Mouse (Mus musculus) liver, embryonic 11.5 days (tissue): ENCODE results near the gene Barx1. TPM values are rescaled to one million over a fixed set of nuclear protein-coding genes. Genes with fewer than 3 reads are reported as not detected.

Source experiments
- ATAC-seq: fragments of 200-750 bp; cut with Nextera tagmentation; replicated peaks from 2 replicates; pipeline ENCODE4 v1.8.0; 2017; ENCODE audit warnings: moderate number of reproducible peaks, mild to moderate bottlenecking, moderate TSS enrichment, moderate library complexity; ENCODE audit not compliant: low FRiP score
- DNase-seq: peaks from one replicate; pipeline ENCODE4 v3.0.0-alpha.2; 2017; ENCODE audit warnings: low spot score
- H3K27ac ChIP-seq: fragments of 300-500 bp; sonication (generic); 2 replicates; pipeline ENCODE4 v1.5.1; 2014; ENCODE audit warnings: mild to moderate bottlenecking, low read depth, low read length, control low read depth
- H3K27me3 ChIP-seq: fragments of 300-500 bp; sonication (generic); replicated peaks from 2 replicates; pipeline ENCODE4 v1.6.1; 2014; ENCODE audit warnings: low read length, mixed read lengths; ENCODE audit not compliant: control insufficient read depth, insufficient read depth
- H3K36me3 ChIP-seq: fragments of 300-500 bp; sonication (generic); 2 replicates; pipeline ENCODE4 v1.6.1; 2014; ENCODE audit warnings: mild to moderate bottlenecking, low read length, moderate library complexity, mixed read lengths; ENCODE audit not compliant: control insufficient read depth, insufficient read depth
- H3K4me1 ChIP-seq: fragments of 300-500 bp; sonication (generic); replicated peaks from 2 replicates; pipeline ENCODE4 v1.6.1; 2014; ENCODE audit warnings: low read length, mixed read lengths; ENCODE audit not compliant: control insufficient read depth, insufficient read depth
- H3K4me2 ChIP-seq: fragments of 300-500 bp; sonication (generic); 2 replicates; pipeline ENCODE4 v1.6.1; 2014; ENCODE audit warnings: mild to moderate bottlenecking, control low read depth, moderate library complexity
- H3K4me3 ChIP-seq: fragments of 300-500 bp; sonication (generic); 2 replicates; pipeline ENCODE4 v1.5.1; 2014; ENCODE audit warnings: low read depth, low read length, control low read depth
- H3K9ac ChIP-seq: fragments of 300-500 bp; sonication (generic); 2 replicates; pipeline ENCODE4 v1.6.1; 2014; ENCODE audit warnings: low read depth, low read length, control low read depth
- H3K9me3 ChIP-seq: fragments of 300-500 bp; sonication (generic); 2 replicates; pipeline ENCODE4 v1.6.1; 2016; ENCODE audit warnings: low read length, inconsistent platforms, mixed read lengths; ENCODE audit not compliant: control insufficient read depth
- WGBS: fragments of 180-500 bp; shearing (Covaris S2); extraction: QIAGEN DNeasy Blood & Tissue Kit; methylation state at CpG from one replicate; pipeline ENCODE4 v1.1.7; 2014; 5-methylcytosine and 5-hydroxymethylcytosine counted together
- polyA plus RNA-seq: library from polyadenylated mRNA; unstranded; fragments of >200 nt; fragmentation: Nextera tagmentation; extraction: Ambion mirVana; gene quantifications from 2 replicates; pipeline ENCODE4 v1.2.1, GENCODE M21; 2014

Gene Barx1
- polyA plus RNA-seq, 1 experiment from 2014 or later: 21.2 TPM

GRCm38 (mm10) chr13:48657791-48658190 is 5.0 kb upstream of the Barx1 start:
- no peak for DNase-seq
- ATAC-seq: no peak

GRCm38 (mm10) chr13:48658588-48659253 is 4.1 kb upstream of the Barx1 start:
- ATAC-seq: no peak
- H3K4me1 ChIP-seq: no peaks in the 10 kb centered on the region
- 2% methylated on average over 33 of the region's 33 CpGs for WGBS
- H3K27ac ChIP-seq: no peak overlapping the region
- H3K9me3 ChIP-seq: no peaks in the 10 kb centered on the region
- no peak overlapping the region for H3K9ac ChIP-seq
- no peak for DNase-seq
- peaks cover 92% of the 10 kb centered on the region for H3K27me3 ChIP-seq
- H3K36me3 ChIP-seq: no peaks in the 10 kb centered on the region
- peak overlapping the region; percentile 20; the same call in 1 of the 2 replicates for H3K4me3 ChIP-seq
- peak overlapping the region; percentile 48 for H3K4me2 ChIP-seq

More at GRCm38 (mm10) chr13:48657791-48658190, 5.0 kb upstream of the Barx1 start:
- Histone ChIP-seq H3K4me1 (no peaks in the 10 kb centered on the region), H3K9me3 (no peaks in the 10 kb centered on the region), H3K36me3 (no peaks in the 10 kb centered on the region), H3K4me2 (no peak overlapping the region), H3K27ac (no peak overlapping the region), H3K27me3 (peaks cover 90% of the 10 kb centered on the region), H3K9ac (no peak overlapping the region), H3K4me3 (no peak overlapping the region)
- 5% methylated on average over 9 of the region's 9 CpGs for WGBS

GRCm38 (mm10) chr13:48659254-48660220 is 3.3 kb upstream of the Barx1 start:
- Histone ChIP-seq H3K27me3 (peaks cover 95% of the 10 kb centered on the region), H3K4me1 (no peaks in the 10 kb centered on the region), H3K36me3 (no peaks in the 10 kb centered on the region), H3K4me2 (peak overlapping the region; percentile 48), H3K4me3 (peak overlapping the region; percentile 22; the same call in 1 of the 2 replicates), H3K9me3 (no peaks in the 10 kb centered on the region), H3K9ac (no peak overlapping the region), H3K27ac (peak overlapping the region; percentile 10; the same call in 1 of the 2 replicates)
- no peak for ATAC-seq
- DNase-seq: no peak
- 2% methylated on average over 38 of the region's 38 CpGs for WGBS

- DNase-seq (no peak), ATAC-seq (no peak)
- Histone ChIP-seq H3K36me3 (no peaks in the 10 kb centered on the region), H3K9ac (no peak overlapping the region), H3K27ac (peak overlapping the region; percentile 10; the same call in 1 of the 2 replicates), H3K4me2 (peak overlapping the region; percentile 41), H3K9me3 (no peaks in the 10 kb centered on the region), H3K4me1 (no peaks in the 10 kb centered on the region), H3K4me3 (0 out of 2 replicates have a peak overlapping the region, but pooled peaks have one; percentile 22), H3K27me3 (peaks cover 97% of the 10 kb centered on the region)
- WGBS: 10% methylated on average over 11 of the region's 11 CpGs
Observed at GRCm38 (mm10) chr13:48660221-48660734, 2.5 kb upstream of the Barx1 start.

- H3K27me3 ChIP-seq: peaks cover 100% of the 10 kb centered on the region
- no peak for ATAC-seq
- no peak overlapping the region for H3K9ac ChIP-seq
- no peaks in the 10 kb centered on the region for H3K36me3 ChIP-seq
- WGBS: 20% methylated on average over 6 of the region's 6 CpGs
- no peak overlapping the region for H3K4me2 ChIP-seq
- no peak for DNase-seq
- no peak overlapping the region for H3K4me3 ChIP-seq
- no peaks in the 10 kb centered on the region for H3K9me3 ChIP-seq
- H3K4me1 ChIP-seq: no peaks in the 10 kb centered on the region
- H3K27ac ChIP-seq: no peak overlapping the region
Observed at GRCm38 (mm10) chr13:48660741-48661140, 2.1 kb upstream of the Barx1 start.

- Histone ChIP-seq H3K27ac (no peak overlapping the region), H3K36me3 (no peaks in the 10 kb centered on the region), H3K9ac (no peak overlapping the region), H3K4me1 (no peaks in the 10 kb centered on the region), H3K4me3 (no peak overlapping the region), H3K4me2 (peak overlapping the region; percentile 17; the same call in 1 of the 2 replicates), H3K27me3 (peaks cover 100% of the 10 kb centered on the region), H3K9me3 (no peaks in the 10 kb centered on the region)
- no peak for DNase-seq
- WGBS: 14% methylated on average over 1 of the region's 1 CpGs
- no peak for ATAC-seq
Observed at GRCm38 (mm10) chr13:48661561-48661960, 1.2 kb upstream of the Barx1 start.

- no peaks in the 10 kb centered on the region for H3K9me3 ChIP-seq
- no peak for ATAC-seq
- peak overlapping the region; percentile 68 for H3K4me2 ChIP-seq
- H3K4me3 ChIP-seq: peak overlapping the region; percentile 51
- H3K36me3 ChIP-seq: no peaks in the 10 kb centered on the region
- peaks cover 100% of the 10 kb centered on the region for H3K27me3 ChIP-seq
- peaks cover 1% of the 10 kb centered on the region; the same call in 1 of the 2 replicates for H3K4me1 ChIP-seq
- peak; percentile 61 for DNase-seq
- peak overlapping the region; percentile 38; the same call in 1 of the 2 replicates for H3K27ac ChIP-seq
- H3K9ac ChIP-seq: no peak overlapping the region; the same call in 1 of the 2 replicates
- WGBS: 4% methylated on average over 49 of the region's 54 CpGs
Observed at GRCm38 (mm10) chr13:48663211-48663987, 601 bp downstream of the Barx1 start.

GRCm38 (mm10) chr13:48663988-48664339 is 1.2 kb downstream of the Barx1 start:
- H3K4me1 ChIP-seq: peaks cover 5% of the 10 kb centered on the region; the same call in 1 of the 2 replicates
- no peak overlapping the region for H3K27ac ChIP-seq
- H3K9me3 ChIP-seq: no peaks in the 10 kb centered on the region
- peak overlapping the region; percentile 25; the same call in 1 of the 2 replicates for H3K9ac ChIP-seq
- H3K4me2 ChIP-seq: peak overlapping the region; percentile 22; the same call in 1 of the 2 replicates
- peak overlapping the region; percentile 51 for H3K4me3 ChIP-seq
- peaks cover 100% of the 10 kb centered on the region for H3K27me3 ChIP-seq
- no peaks in the 10 kb centered on the region for H3K36me3 ChIP-seq
- WGBS: 7% methylated on average over 7 of the region's 7 CpGs
- ATAC-seq (no peak), DNase-seq (no peak)
